Mouse (Mus musculus): ENCODE measurements around the gene Crp.

- no peak for TF ChIP-seq EP300 (IDR thresholded peaks at IDR 0.05; ENCODE audit: low read depth)
- no peak for TF ChIP-seq CTCF (IDR thresholded peaks at IDR 0.05; ENCODE audit: low read depth)
Measured at GRCm38 (mm10) chr1:172683551-172683950, 14.3 kb upstream of the Crp start.

Data from heart, postnatal 0 days (tissue).